8 mouse cellular contexts compared by ENCODE assay signal in the genomic region with DNA sequence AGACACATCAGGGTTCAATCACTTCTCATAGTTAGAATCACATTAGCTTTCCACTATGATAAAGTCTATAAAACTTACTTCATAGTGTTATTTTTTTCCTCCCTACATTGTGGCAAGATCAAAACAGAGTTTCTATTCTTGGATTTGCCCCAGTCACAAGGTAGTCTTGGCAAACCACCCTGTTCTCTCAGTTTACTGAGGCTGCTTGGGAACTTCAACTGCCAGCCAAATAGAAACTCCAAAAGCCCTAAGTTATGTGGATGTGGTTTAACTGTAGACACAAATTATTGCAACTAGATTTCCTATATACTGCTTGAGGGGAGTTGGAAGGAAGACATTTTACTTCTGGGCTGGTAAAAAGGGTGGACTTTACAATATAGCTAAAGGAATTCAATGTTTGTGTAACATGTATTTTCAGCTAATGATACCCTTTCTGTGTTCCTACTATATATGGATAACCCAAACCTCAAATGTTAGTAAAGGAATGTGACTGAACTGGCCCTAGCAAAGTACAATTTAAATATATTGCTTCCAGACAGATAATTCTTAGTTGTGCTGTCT. TPM values are rescaled to one million over a fixed set of nuclear protein-coding genes. Genes with fewer than 3 reads are reported as not detected.
DNase-seq lines count a peak whose midpoint lies in the region; ATAC-seq lines count a peak whose summit lies in the region.

Pik3ip1 (plus strand) TSS at position 511 of the 561 bp plus-strand sequence.

- H3K4me2 ChIP-seq in lung, embryonic 15.5 days, result peak within 1 kb of the TSS; percentile 97
- peak within 1 kb of the TSS; percentile 100 for H3K4me2 ChIP-seq in midbrain, embryonic 15.5 days

- H3K27ac ChIP-seq in lung, embryonic 15.5 days, result peak within 1 kb of the TSS; percentile 81
- peak within 1 kb of the TSS; percentile 71 for H3K27ac ChIP-seq in midbrain, embryonic 15.5 days

- H3K4me1 ChIP-seq in lung, embryonic 15.5 days, result peaks cover 33% of the 10 kb centered on the region
- peaks cover 27% of the 10 kb centered on the region for H3K4me1 ChIP-seq in midbrain, embryonic 15.5 days

- H3K27me3 ChIP-seq in lung, embryonic 15.5 days, result no peaks in the 10 kb centered on the region
- no peaks in the 10 kb centered on the region for H3K27me3 ChIP-seq in midbrain, embryonic 15.5 days (replicated peaks)

- no peak for DNase-seq in lung, postnatal 10 days
- peak; percentile 48 for DNase-seq in brain, adult 2 months (ENCODE audit: low read depth, low spot score)
- peak; percentile 94 for DNase-seq in heart, adult 11 months
- no peak for DNase-seq in layer of hippocampus, postnatal 10 days (ENCODE audit: low spot score in 2 of 2)
- DNase-seq in urinary bladder, postnatal 25 days (ENCODE audit: low spot score), result no peak

- peak within 1 kb of the TSS; percentile 47 for H3K4me3 ChIP-seq in lung, embryonic 15.5 days
- H3K4me3 ChIP-seq in midbrain, embryonic 15.5 days, result peak within 1 kb of the TSS; percentile 71

- H3K9me3 ChIP-seq in lung, embryonic 15.5 days, result no peaks in the 10 kb centered on the region
- H3K9me3 ChIP-seq in midbrain, embryonic 15.5 days, result no peaks in the 10 kb centered on the region

- H3K9ac ChIP-seq in lung, embryonic 15.5 days, result peak within 1 kb of the TSS; percentile 34
- H3K9ac ChIP-seq in midbrain, embryonic 15.5 days, result peak within 1 kb of the TSS; percentile 50

- ATAC-seq in lung, embryonic 15.5 days (ENCODE audit: borderline replicate concordance, extremely low read depth, low FRiP score, low TSS enrichment), result no peak
- ATAC-seq in midbrain, embryonic 15.5 days (replicated peaks), result no peak
- no peak for ATAC-seq in cerebellum, adult (ENCODE audit: insufficient number of reproducible peaks, low FRiP score, low TSS enrichment)

- H3K36me3 ChIP-seq in lung, embryonic 15.5 days, result no peaks in the 10 kb centered on the region
- H3K36me3 ChIP-seq in midbrain, embryonic 15.5 days (replicated peaks), result peaks cover 5% of the 10 kb centered on the region; the same call in 1 of the 2 replicates

RNA-seq across cellular contexts. Expression of gene Pik3ip1, which starts in this region (rescaled TPM):
- polyA plus RNA-seq in lung, embryonic 15.5 days (2015; fragmentation: Nextera tagmentation; extraction: Ambion mirVana), result 10.8 and 11.0 TPM in 2 replicates
- 10 to 100 TPM; 27.0 to 27.4 TPM for total RNA-seq in layer of hippocampus, postnatal 10 days (2021)
- polyA plus RNA-seq in midbrain, embryonic 15.5 days (2015; fragmentation: Nextera tagmentation; extraction: Ambion mirVana), result 26.5 and 26.6 TPM in 2 replicates

Comparison
In these comparisons a context has a peak if more than half of its experiments do, and no peak if none do; other contexts are left out.
1. DNase-seq: peak in brain, adult 2 months (single experiment) and heart, adult 11 months (single experiment); none in lung, postnatal 10 days (single experiment), layer of hippocampus, postnatal 10 days (0 of 2) and urinary bladder, postnatal 25 days (single experiment).